Mouse (Mus musculus): ENCODE measurements at regions not wholly inside any gene's neighbourhood (a gene's known extent, or its start where the extent isn't known, plus 50 kb on each side); places are given as distances from the start of the nearest gene placed in this dataset.

- no peak for TF ChIP-seq MAX (IDR thresholded peaks at IDR 0.05)
- TF ChIP-seq CEBPB (IDR thresholded peaks at IDR 0.05; ENCODE audit: low read depth), result no peak
- TF ChIP-seq CTCF (IDR thresholded peaks at IDR 0.05; ENCODE audit: control insufficient read depth, insufficient read depth, insufficient read length), result no peak
- TF ChIP-seq USF1 (IDR thresholded peaks at IDR 0.05; ENCODE audit: low read depth), result no peak
- TF ChIP-seq MYOD1 (IDR thresholded peaks at IDR 0.05; ENCODE audit: control insufficient read depth, insufficient read length, low read depth), result no peak
- no peak for TF ChIP-seq FOSL1 (IDR thresholded peaks at IDR 0.05; ENCODE audit: insufficient read depth, low read length, poor library complexity, severe bottlenecking)
- no peak for TF ChIP-seq MYOG (IDR thresholded peaks at IDR 0.05; ENCODE audit: control insufficient read depth, extremely low read depth, insufficient read length)
Observed at GRCm38 (mm10) chr2:115466170-115466569, 115.3 kb upstream of the BC052040 start.

GRCm38 (mm10) chr2:115467107-115467745 lies 114.3 kb upstream of the BC052040 start:
- Histone ChIP-seq H3K79me3 (ENCODE audit: low read depth) (no peaks in the 10 kb centered on the region), H3K36me3 (ENCODE audit: control insufficient read depth, insufficient read depth) (no peaks in the 10 kb centered on the region), H3ac (ENCODE audit: control insufficient read depth, insufficient read length, low read depth) (no peak overlapping the region), H3K79me2 (ENCODE audit: control insufficient read depth, insufficient read depth) (no peaks in the 10 kb centered on the region), H3K27me3 (ENCODE audit: control insufficient read depth, insufficient read depth, insufficient read length) (no peaks in the 10 kb centered on the region), H3K4me3 (ENCODE audit: insufficient read depth, poor library complexity, severe bottlenecking) (no peak overlapping the region)
- TF ChIP-seq MYOG (IDR thresholded peaks at IDR 0.05; ENCODE audit: control insufficient read depth, extremely low read depth, insufficient read length) (no peak), CEBPB (IDR thresholded peaks at IDR 0.05; ENCODE audit: low read depth) (no peak), MAX (IDR thresholded peaks at IDR 0.05) (no peak), MYOD1 (IDR thresholded peaks at IDR 0.05; ENCODE audit: control insufficient read depth, insufficient read length, low read depth) (no peak), CTCF (IDR thresholded peaks at IDR 0.05; ENCODE audit: control insufficient read depth, insufficient read depth, insufficient read length) (no peak), USF1 (IDR thresholded peaks at IDR 0.05; ENCODE audit: low read depth) (no peak), FOSL1 (IDR thresholded peaks at IDR 0.05; ENCODE audit: insufficient read depth, low read length, poor library complexity, severe bottlenecking) (no peak)

More at GRCm38 (mm10) chr2:115466170-115466569, 115.3 kb upstream of the BC052040 start:
- no peaks in the 10 kb centered on the region for H3K79me3 ChIP-seq (ENCODE audit: low read depth)
- H3K4me3 ChIP-seq (ENCODE audit: insufficient read depth, poor library complexity, severe bottlenecking), result no peak overlapping the region
- H3K79me2 ChIP-seq (ENCODE audit: control insufficient read depth, insufficient read depth), result no peaks in the 10 kb centered on the region
- no peaks in the 10 kb centered on the region for H3K36me3 ChIP-seq (ENCODE audit: control insufficient read depth, insufficient read depth)
- no peaks in the 10 kb centered on the region for H3K27me3 ChIP-seq (ENCODE audit: control insufficient read depth, insufficient read depth, insufficient read length)
- no peak overlapping the region for H3ac ChIP-seq (ENCODE audit: control insufficient read depth, insufficient read length, low read depth)

- Histone ChIP-seq H3K79me2 (ENCODE audit: control insufficient read depth, insufficient read depth) (no peaks in the 10 kb centered on the region), H3K27me3 (ENCODE audit: control insufficient read depth, insufficient read depth, insufficient read length) (no peaks in the 10 kb centered on the region), H3K4me3 (ENCODE audit: insufficient read depth, poor library complexity, severe bottlenecking) (no peak overlapping the region), H3K79me3 (ENCODE audit: low read depth) (no peaks in the 10 kb centered on the region), H3K36me3 (ENCODE audit: control insufficient read depth, insufficient read depth) (no peaks in the 10 kb centered on the region), H3ac (ENCODE audit: control insufficient read depth, insufficient read length, low read depth) (no peak overlapping the region)
- TF ChIP-seq MYOG (IDR thresholded peaks at IDR 0.05; ENCODE audit: control insufficient read depth, extremely low read depth, insufficient read length) (no peak), CEBPB (IDR thresholded peaks at IDR 0.05; ENCODE audit: low read depth) (no peak), USF1 (IDR thresholded peaks at IDR 0.05; ENCODE audit: low read depth) (no peak), MAX (IDR thresholded peaks at IDR 0.05) (no peak), FOSL1 (IDR thresholded peaks at IDR 0.05; ENCODE audit: insufficient read depth, low read length, poor library complexity, severe bottlenecking) (no peak), CTCF (IDR thresholded peaks at IDR 0.05; ENCODE audit: control insufficient read depth, insufficient read depth, insufficient read length) (no peak), MYOD1 (IDR thresholded peaks at IDR 0.05; ENCODE audit: control insufficient read depth, insufficient read length, low read depth) (no peak)
Observed at GRCm38 (mm10) chr2:115467936-115468335, 113.6 kb upstream of the BC052040 start.

- TF ChIP-seq FOSL1 (IDR thresholded peaks at IDR 0.05; ENCODE audit: insufficient read depth, low read length, poor library complexity, severe bottlenecking) (no peak), MYOG (IDR thresholded peaks at IDR 0.05; ENCODE audit: control insufficient read depth, extremely low read depth, insufficient read length) (no peak), USF1 (IDR thresholded peaks at IDR 0.05; ENCODE audit: low read depth) (no peak), MYOD1 (IDR thresholded peaks at IDR 0.05; ENCODE audit: control insufficient read depth, insufficient read length, low read depth) (no peak), CTCF (IDR thresholded peaks at IDR 0.05; ENCODE audit: control insufficient read depth, insufficient read depth, insufficient read length) (no peak), CEBPB (IDR thresholded peaks at IDR 0.05; ENCODE audit: low read depth) (no peak), MAX (IDR thresholded peaks at IDR 0.05) (no peak)
- H3K79me2 ChIP-seq (ENCODE audit: control insufficient read depth, insufficient read depth), result no peaks in the 10 kb centered on the region
- H3K4me3 ChIP-seq (ENCODE audit: insufficient read depth, poor library complexity, severe bottlenecking), result no peak overlapping the region
- H3K27me3 ChIP-seq (ENCODE audit: control insufficient read depth, insufficient read depth, insufficient read length), result no peaks in the 10 kb centered on the region
- no peaks in the 10 kb centered on the region for H3K79me3 ChIP-seq (ENCODE audit: low read depth)
- H3K36me3 ChIP-seq (ENCODE audit: control insufficient read depth, insufficient read depth), result no peaks in the 10 kb centered on the region
- H3ac ChIP-seq (ENCODE audit: control insufficient read depth, insufficient read length, low read depth), result no peak overlapping the region
Observed at GRCm38 (mm10) chr2:115468471-115468909, 113.0 kb upstream of the BC052040 start.

- no peaks in the 10 kb centered on the region for H3K36me3 ChIP-seq (ENCODE audit: control insufficient read depth, insufficient read depth)
- no peaks in the 10 kb centered on the region for H3K79me3 ChIP-seq (ENCODE audit: low read depth)
- H3K27me3 ChIP-seq (ENCODE audit: control insufficient read depth, insufficient read depth, insufficient read length), result no peaks in the 10 kb centered on the region
- no peaks in the 10 kb centered on the region for H3K79me2 ChIP-seq (ENCODE audit: control insufficient read depth, insufficient read depth)
- no peak for TF ChIP-seq CTCF (IDR thresholded peaks at IDR 0.05; ENCODE audit: control insufficient read depth, insufficient read depth, insufficient read length)
- no peak for TF ChIP-seq USF1 (IDR thresholded peaks at IDR 0.05; ENCODE audit: low read depth)
- TF ChIP-seq MAX (IDR thresholded peaks at IDR 0.05), result no peak
- no peak for TF ChIP-seq MYOG (IDR thresholded peaks at IDR 0.05; ENCODE audit: control insufficient read depth, extremely low read depth, insufficient read length)
- no peak for TF ChIP-seq MYOD1 (IDR thresholded peaks at IDR 0.05; ENCODE audit: control insufficient read depth, insufficient read length, low read depth)
- TF ChIP-seq FOSL1 (IDR thresholded peaks at IDR 0.05; ENCODE audit: insufficient read depth, low read length, poor library complexity, severe bottlenecking), result no peak
- no peak for TF ChIP-seq CEBPB (IDR thresholded peaks at IDR 0.05; ENCODE audit: low read depth)
- H3ac ChIP-seq (ENCODE audit: control insufficient read depth, insufficient read length, low read depth), result no peak overlapping the region
- H3K4me3 ChIP-seq (ENCODE audit: insufficient read depth, poor library complexity, severe bottlenecking), result no peak overlapping the region
Observed at GRCm38 (mm10) chr2:115469165-115469821, 112.2 kb upstream of the BC052040 start.

Measured in C2C12 (cell line).